Mouse (Mus musculus): ENCODE results near the gene Idua.

Gene Idua

GRCm38 (mm10) chr5:108715974-108716373 is 55.8 kb downstream of the Idua start:
- DNase-seq (ENCODE audit: extremely low spot score, low read depth, low spot score), result no peak

GRCm38 (mm10) chr5:108718051-108718450 is 57.9 kb downstream of the Idua start:
- DNase-seq (ENCODE audit: extremely low spot score, low read depth, low spot score), result no peak

GRCm38 (mm10) chr5:108719761-108720160 is 59.6 kb downstream of the Idua start:
- no peak for DNase-seq (ENCODE audit: extremely low spot score, low read depth, low spot score)

- no peak for DNase-seq (ENCODE audit: extremely low spot score, low read depth, low spot score)
These were observed 63.9 kb downstream of the Idua start for GRCm38 (mm10) chr5:108724006-108724405.

GRCm38 (mm10) chr5:108726557-108727248 is 66.6 kb downstream of the Idua start:
- DNase-seq (ENCODE audit: extremely low spot score, low read depth, low spot score), result peak; percentile 18

- DNase-seq (ENCODE audit: extremely low spot score, low read depth, low spot score), result no peak
These were observed 67.3 kb downstream of the Idua start for GRCm38 (mm10) chr5:108727425-108727824.

Measured in hindlimb bud, embryonic 11.5 days (tissue).